Mouse (Mus musculus): ENCODE results near the gene Slc18b1. TPM values are rescaled to one million over a fixed set of nuclear protein-coding genes. Genes with fewer than 3 reads are reported as not detected.

Slc18b1 gene
- total RNA-seq, 2 experiments from 2014 or later, result 17.3 to 25.0 TPM

Other genes with a start within 250 kb of the Slc18b1 start
- gene Rps12, start 9.7 kb upstream of the Slc18b1 start, total RNA-seq (2021), result 100 to 1,000 TPM; 152 to 199 TPM
- under 1 TPM in 1 of 2 experiments, not detected in 1; 0.29 TPM for gene Vnn3, start 54.5 kb downstream of the Slc18b1 start, total RNA-seq (2021)
- under 1 TPM in 1 of 2 experiments, not detected in 1; 0.22 TPM for gene Vnn1, start 97.7 kb downstream of the Slc18b1 start, total RNA-seq (2021)
- gene Taar1, start 123.4 kb downstream of the Slc18b1 start, total RNA-seq (2021), result not detected
- not detected for gene Taar2, start 141.6 kb downstream of the Slc18b1 start, total RNA-seq (2021)
- not detected for gene Taar3, start 152.6 kb downstream of the Slc18b1 start, total RNA-seq (2021)
- not detected for gene Taar4, start 163.5 kb downstream of the Slc18b1 start, total RNA-seq (2021)
- gene Taar5, start 173.7 kb downstream of the Slc18b1 start, total RNA-seq (2021), result not detected
- not detected for gene Taar6, start 188.7 kb downstream of the Slc18b1 start, total RNA-seq (2021)
- gene Taar7a, start 196.5 kb downstream of the Slc18b1 start, total RNA-seq (2021), result not detected
- gene Taar7b, start 203.0 kb downstream of the Slc18b1 start, total RNA-seq (2021), result not detected
- gene Taar7d, start 230.2 kb downstream of the Slc18b1 start, total RNA-seq (2021), result not detected
- gene Taar7e, start 240.6 kb downstream of the Slc18b1 start, total RNA-seq (2021), result not detected